Mouse (Mus musculus) v-Abl transformed pro-B cells (cell line): ENCODE data around the gene Gm42878.

Experiments
- in situ Hi-C, 2 experiments: fragments of 400-800 bp; cut with MboI; formaldehyde crosslinking; loops; one replicate each; pipeline ENCODE4 v1.15.1; 2025; ENCODE audit not compliant: unreplicated experiment in 2 of 2

Gene Gm42878

GRCm38 (mm10) chr5:121544910-121545792, at the start of gene Gm42878, which contains the start of gene Adam1a:
TSS of gene Gm42878 (minus strand) at chr5:121545482.
TSS of gene Adam1a (minus strand) at chr5:121545482.
- in situ Hi-C loops = loop anchor here (5.0 to 10.0 kb wide), 2 partner anchors 60 to 62 kb away; no protein-coding TSS in a partner anchor

GRCm38 (mm10) chr5:121594714-121595313, 49.5 kb upstream of the Gm42878 start:
- in situ Hi-C loops = loop anchor here in 1 of 2 experiments (5.0 kb wide), 1 partner anchor 33 kb away; no protein-coding TSS in a partner anchor

GRCm38 (mm10) chr5:121593451-121594401, 48.4 kb upstream of the Gm42878 start, which contains the start of gene Aldh2:
TSS of gene Aldh2 (minus strand) at chr5:121593824.
- in situ Hi-C loops = no loop called here

- in situ Hi-C loops = no loop called here
These were observed 47.6 kb upstream of the Gm42878 start for GRCm38 (mm10) chr5:121592816-121593407.

GRCm38 (mm10) chr5:121592064-121592815, 47.0 kb upstream of the Gm42878 start:
- in situ Hi-C loops = no loop called here

GRCm38 (mm10) chr5:121591417-121592063, 46.3 kb upstream of the Gm42878 start:
- in situ Hi-C loops = no loop called here

GRCm38 (mm10) chr5:121589928-121590327, 44.6 kb upstream of the Gm42878 start:
- in situ Hi-C loops = no loop called here

GRCm38 (mm10) chr5:121586400-121587039, 41.2 kb upstream of the Gm42878 start:
- in situ Hi-C loops = no loop called here

- in situ Hi-C loops = no loop called here
These were observed 40.4 kb upstream of the Gm42878 start for GRCm38 (mm10) chr5:121585699-121586098.

GRCm38 (mm10) chr5:121585005-121585404, 39.7 kb upstream of the Gm42878 start:
- in situ Hi-C loops = no loop called here

GRCm38 (mm10) chr5:121583765-121584501, 38.7 kb upstream of the Gm42878 start:
- in situ Hi-C loops = no loop called here

GRCm38 (mm10) chr5:121581945-121582344, 36.7 kb upstream of the Gm42878 start:
- in situ Hi-C loops = no loop called here

GRCm38 (mm10) chr5:121576927-121577488, 31.7 kb upstream of the Gm42878 start:
- in situ Hi-C loops = no loop called here

- in situ Hi-C loops = no loop called here
These were observed 30.6 kb upstream of the Gm42878 start for GRCm38 (mm10) chr5:121575867-121576266.

- in situ Hi-C loops = no loop called here
These were observed 28.9 kb upstream of the Gm42878 start for GRCm38 (mm10) chr5:121574145-121574544.

GRCm38 (mm10) chr5:121570787-121571186, 25.5 kb upstream of the Gm42878 start:
- in situ Hi-C loops = no loop called here

GRCm38 (mm10) chr5:121569881-121570420, 24.7 kb upstream of the Gm42878 start:
- in situ Hi-C loops = no loop called here
